Mouse (Mus musculus) small intestine, adult 2 months (tissue): ENCODE results near the gene Wdtc1.

Source experiments
- CTCF ChIP-seq: fragments of 200-500 bp; IDR thresholded peaks from 2 replicates; pipeline ENCODE4 v1.5.1; 2012; ENCODE audit warnings: low read depth, mild to moderate bottlenecking, control low read depth, inconsistent platforms, low read length, moderate library complexity, mixed read lengths; ENCODE audit not compliant: insufficient replicate concordance, insufficient read length; ENCODE audit errors: extremely low read depth
- POLR2A ChIP-seq: fragments of 200-500 bp; IDR thresholded peaks from 2 replicates; pipeline ENCODE4 v1.6.1; 2012; ENCODE audit warnings: low read depth, mild to moderate bottlenecking, control low read depth, inconsistent platforms, low read length, moderate library complexity

DNA sequence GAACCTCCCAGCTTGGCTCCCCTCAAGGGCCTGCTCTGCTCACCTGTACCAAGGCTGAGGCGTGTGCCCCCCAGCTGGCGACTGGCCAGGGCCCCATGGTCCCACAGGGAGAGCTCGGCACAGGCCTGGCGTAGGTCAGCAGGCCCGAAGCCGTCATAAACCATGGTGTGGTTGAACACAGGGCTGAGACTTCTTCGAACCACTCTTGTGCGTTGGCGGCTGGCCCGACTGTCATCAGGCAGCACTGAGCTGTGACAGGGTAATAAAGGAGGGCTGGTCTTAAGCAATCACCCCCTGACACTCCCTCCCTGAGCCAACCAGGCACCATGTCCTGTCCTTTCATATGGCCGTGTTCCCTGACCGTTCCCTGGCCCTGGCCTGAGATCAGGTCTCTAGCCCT, 99.9 kb downstream of the Wdtc1 start:
- TF ChIP-seq POLR2A (no peak), CTCF (no peak)
